Mouse (Mus musculus) adipocyte (in vitro differentiated cells): ENCODE data around the gene Dtd1.

Source experiments
- DNase-seq: peaks from one replicate; pipeline ENCODE4 v3.0.0-alpha.2; 2016; ENCODE audit warnings: low spot score

Dtd1 gene

DNA sequence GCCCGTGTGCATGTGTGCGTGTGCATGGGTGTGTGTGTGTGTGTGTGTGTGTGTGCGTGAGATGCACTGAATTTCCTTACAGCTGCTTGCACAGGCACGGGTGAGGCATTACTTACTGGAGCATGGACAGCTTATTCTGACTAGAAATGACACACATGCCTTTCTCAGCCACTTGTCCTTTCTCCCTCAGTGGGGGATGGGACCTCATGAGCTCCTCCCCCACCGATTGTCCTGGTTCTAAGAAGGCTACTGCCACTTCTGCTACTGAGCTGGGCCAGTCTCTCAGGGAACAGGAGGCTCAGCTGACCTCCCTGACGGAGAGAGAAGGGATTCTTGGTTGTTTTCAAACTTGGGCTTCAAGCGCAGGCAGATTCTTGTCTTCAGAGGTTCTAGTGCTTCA, 40.4 kb downstream of the Dtd1 start:
- DNase-seq, result no peak

- peak; percentile 42 for DNase-seq
Measured at GRCm38 (mm10) chr2:144641991-144642390, 42.3 kb downstream of the Dtd1 start.

- DNase-seq, result no peak
Measured at GRCm38 (mm10) chr2:144646360-144646759, 46.7 kb downstream of the Dtd1 start.

DNA sequence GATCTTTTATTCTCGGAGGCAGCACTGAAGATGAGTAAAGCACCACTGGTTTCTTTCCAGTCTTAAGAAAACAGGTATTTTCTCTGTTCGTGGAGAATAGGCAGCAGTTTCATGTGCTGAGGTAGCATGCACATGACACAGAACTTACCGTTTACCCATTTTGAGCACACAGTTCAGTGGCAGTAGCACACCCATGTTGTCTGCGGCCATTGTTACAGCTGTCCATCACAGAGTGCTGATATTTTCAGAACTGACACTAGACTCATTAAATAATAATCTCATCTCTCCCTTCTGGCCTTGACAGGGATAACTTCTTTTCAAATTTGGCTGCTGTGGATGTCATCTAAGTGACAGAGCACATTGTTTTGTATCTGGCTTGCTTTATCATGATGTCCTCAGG, 47.5 kb downstream of the Dtd1 start:
- DNase-seq, result no peak

DNA sequence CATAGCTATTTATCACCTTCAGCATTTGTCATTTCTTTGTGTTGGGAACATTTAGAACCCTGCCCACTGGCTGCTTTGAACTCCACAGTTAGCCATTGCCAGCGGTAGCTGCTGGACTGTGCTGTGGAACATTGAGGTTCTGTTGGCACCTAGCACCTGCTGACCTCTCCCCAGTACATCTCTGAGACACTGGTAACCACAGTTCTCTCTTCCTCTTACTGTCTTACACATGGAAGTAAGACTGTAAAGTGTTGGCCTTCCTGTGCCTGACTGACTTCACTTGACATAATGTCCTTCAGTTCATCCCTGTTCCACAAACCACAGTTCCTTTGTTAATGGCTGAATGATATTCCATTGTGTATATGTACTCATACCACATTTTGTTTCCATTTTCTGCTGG, 50.3 kb downstream of the Dtd1 start:
- DNase-seq, result no peak

GRCm38 (mm10) chr2:144652841-144653240, 53.1 kb downstream of the Dtd1 start:
- DNase-seq, result no peak

GRCm38 (mm10) chr2:144655307-144655706, 55.6 kb downstream of the Dtd1 start:
- no peak for DNase-seq

DNA sequence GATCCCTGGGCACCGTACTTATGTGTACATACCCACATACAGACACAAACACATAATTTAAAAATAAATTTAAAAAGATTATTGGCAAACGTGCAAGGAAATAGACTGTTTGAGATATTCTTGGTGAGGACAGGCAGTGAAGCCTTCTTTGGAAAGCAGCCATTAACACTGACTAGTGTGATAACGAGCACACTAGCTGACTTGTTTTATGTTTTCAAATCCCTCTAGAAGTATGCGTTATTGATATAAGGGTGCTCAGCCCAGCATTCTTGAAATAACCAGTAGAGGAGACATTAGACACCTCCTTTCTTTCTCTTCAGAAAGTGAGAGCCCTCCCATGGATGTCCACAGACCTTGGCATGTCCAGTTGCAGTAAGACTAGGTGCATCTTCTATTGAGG, 68.8 kb downstream of the Dtd1 start:
- DNase-seq, result no peak

GRCm38 (mm10) chr2:144670289-144670930, 70.7 kb downstream of the Dtd1 start:
- DNase-seq, result no peak

GRCm38 (mm10) chr2:144672397-144672796, 72.7 kb downstream of the Dtd1 start:
- no peak for DNase-seq

DNA sequence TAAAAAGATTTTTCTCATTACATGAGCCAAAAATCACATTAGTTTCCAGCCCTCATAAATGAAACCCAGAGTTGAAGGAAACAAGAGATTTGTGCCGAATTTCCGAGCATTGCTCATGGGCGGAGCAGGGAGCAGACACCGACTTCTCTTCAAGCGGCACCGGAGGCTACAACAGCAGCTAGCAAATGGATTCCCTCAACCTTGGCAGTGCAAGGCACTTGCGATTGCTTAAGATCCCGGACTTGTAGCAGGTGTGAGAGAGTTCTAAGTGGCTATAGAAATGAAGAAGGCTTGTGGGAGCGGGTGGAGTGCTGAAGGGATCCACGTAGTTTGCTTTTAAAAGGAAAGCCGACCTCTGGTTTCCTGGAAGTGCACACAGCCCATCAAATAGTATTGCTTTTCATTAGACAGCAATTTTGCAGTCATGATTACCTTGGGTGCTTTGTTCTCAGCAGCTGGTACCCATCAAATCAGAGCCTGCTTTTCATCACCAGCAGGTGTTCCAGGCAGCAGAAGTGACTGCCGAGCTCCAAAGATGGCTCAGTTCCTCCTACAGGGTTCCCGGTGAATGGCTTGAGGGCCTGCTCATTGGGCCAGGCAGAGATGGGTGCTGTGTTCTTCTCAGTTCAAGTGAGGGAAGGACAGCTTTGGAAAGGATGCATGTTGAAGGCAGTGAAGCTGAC, 77.0 kb downstream of the Dtd1 start:
- DNase-seq, result no peak

GRCm38 (mm10) chr2:144677229-144677571, 77.5 kb downstream of the Dtd1 start:
- no peak for DNase-seq

DNA sequence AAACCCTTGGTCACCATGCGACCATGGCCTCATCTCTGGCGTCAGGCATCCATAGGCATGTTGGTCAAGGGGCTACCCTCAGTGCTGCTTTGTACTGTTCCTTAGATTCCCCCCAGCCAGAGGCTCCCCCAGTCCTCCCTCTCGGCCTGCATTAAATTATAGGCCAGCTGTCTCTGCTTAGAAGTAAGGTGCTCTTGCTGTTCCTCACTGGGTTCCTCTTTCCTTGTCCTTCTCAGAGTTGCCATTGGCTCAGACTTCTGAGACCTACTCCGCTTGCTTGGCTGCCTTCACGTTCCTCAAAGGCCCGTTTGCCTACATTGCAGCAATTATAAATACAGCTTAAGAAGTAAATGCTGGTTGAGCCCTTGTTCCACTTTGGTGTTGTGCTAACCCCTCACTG, 79.1 kb downstream of the Dtd1 start:
- DNase-seq, result no peak

GRCm38 (mm10) chr2:144679394-144679793, 79.7 kb downstream of the Dtd1 start:
- no peak for DNase-seq

DNA sequence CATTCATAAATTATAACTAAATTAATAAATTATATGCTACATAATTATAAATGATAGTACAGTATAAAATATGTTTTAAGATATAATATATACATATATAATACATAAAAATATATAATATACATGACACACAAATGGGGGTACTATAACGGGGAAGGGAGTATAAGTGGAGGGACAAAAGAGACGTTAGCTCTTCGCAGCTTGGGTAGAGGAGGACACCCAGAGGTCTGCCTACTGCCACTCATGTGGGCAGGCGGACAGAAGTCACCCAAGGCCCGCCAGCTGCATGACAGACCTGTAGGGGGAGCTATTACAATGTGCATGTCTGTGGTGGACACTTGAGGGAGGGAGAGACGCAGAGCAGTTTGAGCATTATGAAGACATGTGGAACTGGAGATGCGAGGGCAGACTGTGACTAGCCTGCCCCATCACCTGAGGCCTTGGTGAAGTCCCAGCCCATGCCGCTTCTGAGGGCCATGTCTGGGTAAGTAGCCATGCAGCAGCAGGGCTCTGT, 92.6 kb downstream of the Dtd1 start:
- DNase-seq, result peak; percentile 11

GRCm38 (mm10) chr2:144692777-144693176, 93.1 kb downstream of the Dtd1 start:
- no peak for DNase-seq

GRCm38 (mm10) chr2:144694923-144695322, 95.2 kb downstream of the Dtd1 start:
- DNase-seq, result no peak

DNA sequence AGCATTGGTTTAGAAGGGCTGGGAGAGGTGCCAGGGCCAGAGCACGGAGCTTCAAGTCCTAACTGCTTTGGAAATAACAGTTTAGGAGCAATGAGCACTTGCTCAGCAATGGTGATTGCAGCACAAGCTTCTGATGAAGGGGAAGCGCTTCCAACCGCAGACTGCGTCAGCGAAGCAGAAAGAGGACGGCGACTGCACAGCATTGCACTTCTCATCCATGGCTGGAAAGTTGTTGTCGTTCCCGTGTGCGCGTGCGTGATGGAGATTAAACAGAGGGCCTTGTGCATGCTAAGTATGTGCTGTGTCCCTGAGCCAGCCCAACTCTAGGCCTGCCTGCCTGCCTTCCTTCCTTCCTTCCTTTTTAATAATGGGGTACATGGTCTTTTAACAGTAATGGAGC, 98.3 kb downstream of the Dtd1 start:
- no peak for DNase-seq

DNA sequence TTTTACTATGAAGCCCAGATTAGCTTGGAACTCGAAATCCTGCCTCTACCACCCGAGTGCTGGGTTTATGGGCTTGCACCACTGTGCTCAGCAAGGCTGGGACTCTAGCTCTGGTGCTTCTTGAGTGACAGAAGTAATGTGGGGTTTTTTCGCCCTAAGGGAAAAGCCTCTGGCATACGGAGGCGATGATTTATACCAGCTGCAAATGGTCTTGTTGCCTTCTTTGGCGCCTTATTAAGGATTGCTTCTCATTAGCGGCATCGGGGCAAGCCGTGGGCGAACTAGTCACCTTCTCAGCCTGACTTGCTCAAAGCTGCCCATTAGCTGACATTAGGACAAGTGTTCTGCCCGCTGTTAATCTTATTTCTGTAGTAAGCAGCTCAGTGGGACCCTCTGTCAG, 100.9 kb downstream of the Dtd1 start:
- DNase-seq, result no peak

- no peak for DNase-seq
Measured at GRCm38 (mm10) chr2:144701415-144702149, 101.9 kb downstream of the Dtd1 start.

DNA sequence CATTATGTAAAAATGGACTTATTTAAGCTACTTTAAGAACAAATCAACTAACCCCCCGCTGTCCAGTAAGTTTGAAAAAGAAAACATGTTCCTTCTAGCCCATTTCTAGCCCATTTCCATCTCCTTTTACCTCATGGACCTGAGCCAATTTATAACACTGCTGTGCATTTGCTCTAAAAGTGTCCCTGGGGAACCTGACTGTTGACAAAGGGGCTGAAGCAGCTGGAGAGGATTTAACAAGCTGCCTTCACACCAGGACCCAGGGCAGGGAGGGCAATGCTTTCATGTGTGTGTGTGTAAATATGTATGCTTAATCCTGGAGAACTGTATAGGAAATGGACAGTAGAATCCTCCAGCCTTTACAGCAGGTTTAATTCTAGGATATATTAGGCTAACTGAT, 109.6 kb downstream of the Dtd1 start:
- DNase-seq, result peak; percentile 50

DNA sequence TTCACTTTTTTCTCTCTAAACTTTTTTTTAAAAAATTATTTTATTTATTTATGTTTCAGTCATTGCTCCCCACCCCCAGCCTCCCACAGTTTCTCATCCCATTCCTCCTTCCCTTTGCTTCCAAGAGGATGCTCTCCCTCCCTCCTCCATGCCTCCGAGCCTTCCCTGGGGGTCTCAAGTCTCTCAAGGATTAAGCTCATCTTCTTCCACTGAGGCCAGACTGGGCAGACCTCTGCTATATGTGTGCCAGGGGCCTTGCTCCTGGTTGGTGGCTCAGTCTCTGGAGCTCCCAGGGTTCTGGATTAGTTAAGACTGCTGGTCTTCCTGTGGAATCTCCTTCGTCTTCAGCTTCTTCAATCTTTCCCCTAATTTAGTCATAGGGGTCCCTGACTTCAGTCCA, 110.0 kb downstream of the Dtd1 start:
- no peak for DNase-seq

DNA sequence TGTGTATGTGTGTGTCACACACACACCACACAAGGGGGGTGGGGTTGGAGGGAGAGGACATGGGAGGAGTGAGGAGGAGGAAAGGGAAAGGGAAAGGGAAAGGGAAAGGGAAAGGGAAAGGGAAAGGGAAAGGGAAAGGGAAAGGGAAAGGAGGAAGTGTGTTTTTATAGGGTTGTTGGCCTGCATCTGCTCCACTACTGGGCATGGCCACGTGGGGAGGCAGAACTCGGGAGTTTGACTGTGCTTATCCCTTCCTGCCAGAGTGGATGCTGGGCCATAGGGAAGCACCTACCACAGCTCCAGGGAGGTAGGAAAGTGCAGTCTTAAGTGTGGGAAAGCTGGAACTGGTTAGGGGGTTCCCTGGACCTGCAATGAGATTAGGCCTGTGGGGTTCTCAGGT, 114.9 kb downstream of the Dtd1 start:
- no peak for DNase-seq
